Mouse (Mus musculus): ENCODE results near the gene 6430628N08Rik. TPM values are rescaled to one million over a fixed set of nuclear protein-coding genes. Genes with fewer than 3 reads are reported as not detected.

The 6430628N08Rik gene
- under 1 TPM in 1 of 2 experiments, not detected in 1; 0.49 TPM for total RNA-seq (2021)

DNA sequence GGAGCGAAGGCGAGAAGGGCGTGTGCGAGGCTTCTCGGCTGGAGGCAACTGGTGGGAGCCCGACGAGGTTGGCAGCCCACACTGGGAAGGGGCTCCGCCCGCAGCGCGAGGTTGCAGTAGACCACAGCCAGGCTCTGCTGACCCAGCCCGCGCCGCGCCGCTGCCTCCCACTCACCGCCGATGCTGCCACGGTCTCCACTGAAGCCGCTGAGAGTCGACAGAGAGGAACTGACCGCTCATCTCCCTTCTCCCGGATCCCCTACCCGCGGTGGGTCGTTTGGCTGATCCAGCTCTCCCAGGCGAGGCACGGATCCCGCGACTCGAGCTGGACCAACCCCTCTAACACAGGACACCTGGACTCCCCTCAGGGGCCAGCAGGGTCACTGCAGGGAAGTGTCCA lies at the start of gene 6430628N08Rik:
Gene 6430628N08Rik (plus strand): TSS at position 113 of the 400 bp plus-strand sequence.
- intact Hi-C loops (cut with DNase I) = no loop called here
- no peak for DNase-seq (ENCODE audit: extremely low spot score in 1 of 2, low spot score in 2 of 2)

DNA sequence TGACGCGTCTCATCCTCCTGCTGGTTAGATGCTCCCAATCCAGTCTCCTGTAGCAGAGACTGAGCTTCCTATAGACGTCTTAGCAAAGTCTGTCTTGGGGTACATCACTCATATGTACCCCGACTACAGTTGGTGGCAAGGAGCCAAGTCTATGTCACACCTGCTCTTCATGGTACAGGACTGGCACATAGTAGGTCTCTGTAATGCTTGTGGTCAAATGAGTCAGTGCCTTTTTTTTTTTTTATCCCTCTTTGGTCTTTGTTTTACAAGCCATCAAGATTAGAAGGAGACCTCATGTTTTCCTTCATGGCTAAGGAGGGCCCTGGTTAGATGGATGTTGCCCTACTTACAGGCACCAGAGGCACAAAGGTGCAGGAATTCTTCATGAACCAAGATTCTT lies 49.6 kb upstream of the 6430628N08Rik start:
- intact Hi-C loops (cut with DNase I) = no loop called here
- no peak for DNase-seq (ENCODE audit: extremely low spot score in 1 of 2, low spot score in 2 of 2)

DNA sequence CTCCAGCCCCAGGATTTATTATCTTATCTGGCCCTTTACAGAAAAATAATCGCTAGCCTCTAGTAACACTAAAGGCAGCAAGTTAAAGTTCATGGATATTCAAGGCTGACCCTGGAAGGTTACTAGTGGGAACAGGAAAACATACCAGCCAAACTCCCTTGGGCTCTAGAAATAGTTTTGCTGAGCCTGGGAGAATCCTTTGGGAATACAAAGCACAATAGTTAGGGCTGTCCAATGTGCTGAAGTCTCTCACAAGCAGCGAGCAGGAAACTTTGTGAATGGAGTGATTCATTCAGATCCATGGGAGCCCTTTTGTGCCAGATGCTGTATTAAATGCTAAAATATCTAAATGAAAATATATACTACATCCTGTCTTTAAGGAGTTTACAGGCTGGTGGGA lies 43.8 kb upstream of the 6430628N08Rik start:
- intact Hi-C loops (cut with DNase I) = no loop called here
- DNase-seq (ENCODE audit: extremely low spot score in 1 of 2, low spot score in 2 of 2) = no peak

DNA sequence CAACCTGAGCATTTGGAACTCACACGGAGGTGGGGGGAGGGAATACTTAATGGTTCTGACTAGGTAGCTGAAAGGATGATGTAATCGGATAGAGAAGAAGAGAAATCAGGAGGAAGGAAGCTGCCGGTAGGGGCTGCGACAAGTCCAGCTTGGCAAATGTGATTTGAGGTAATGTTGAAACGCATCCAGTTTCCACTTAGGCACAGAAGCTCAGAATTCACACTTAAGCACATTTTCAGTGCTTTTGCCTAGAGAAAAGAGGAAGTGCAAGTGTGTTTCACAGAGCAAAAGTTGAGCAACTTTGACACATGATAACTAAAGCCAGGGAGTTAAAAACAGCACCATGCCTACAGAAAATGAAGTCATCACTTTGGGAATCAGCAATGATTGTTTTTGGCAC lies 43.1 kb upstream of the 6430628N08Rik start:
- DNase-seq (ENCODE audit: extremely low spot score in 1 of 2, low spot score in 2 of 2) = peak in 1 of 2 experiments; percentile 49
- intact Hi-C loops (cut with DNase I) = no loop called here

DNA sequence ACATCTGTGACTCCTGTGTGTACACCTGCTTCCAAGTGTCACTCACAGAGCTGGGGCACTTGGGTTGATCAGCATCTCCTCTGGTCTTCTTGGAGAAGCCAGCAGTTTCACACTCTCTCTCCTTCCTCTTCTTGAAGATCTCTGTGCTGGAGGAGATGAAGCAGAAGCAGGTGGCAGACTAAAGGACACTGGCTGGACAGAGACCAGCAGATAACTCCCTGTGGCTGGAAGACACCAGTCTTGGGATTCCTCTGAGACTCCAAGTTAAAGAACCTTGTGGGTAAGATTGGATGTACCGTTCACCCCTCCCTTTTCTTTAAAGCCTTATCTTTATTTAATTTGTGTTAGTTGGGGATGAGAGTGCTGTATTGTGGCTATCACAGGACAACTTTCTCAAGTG lies 42.4 kb upstream of the 6430628N08Rik start:
- intact Hi-C loops (cut with DNase I) = no loop called here
- no peak for DNase-seq (ENCODE audit: extremely low spot score in 1 of 2, low spot score in 2 of 2)

DNA sequence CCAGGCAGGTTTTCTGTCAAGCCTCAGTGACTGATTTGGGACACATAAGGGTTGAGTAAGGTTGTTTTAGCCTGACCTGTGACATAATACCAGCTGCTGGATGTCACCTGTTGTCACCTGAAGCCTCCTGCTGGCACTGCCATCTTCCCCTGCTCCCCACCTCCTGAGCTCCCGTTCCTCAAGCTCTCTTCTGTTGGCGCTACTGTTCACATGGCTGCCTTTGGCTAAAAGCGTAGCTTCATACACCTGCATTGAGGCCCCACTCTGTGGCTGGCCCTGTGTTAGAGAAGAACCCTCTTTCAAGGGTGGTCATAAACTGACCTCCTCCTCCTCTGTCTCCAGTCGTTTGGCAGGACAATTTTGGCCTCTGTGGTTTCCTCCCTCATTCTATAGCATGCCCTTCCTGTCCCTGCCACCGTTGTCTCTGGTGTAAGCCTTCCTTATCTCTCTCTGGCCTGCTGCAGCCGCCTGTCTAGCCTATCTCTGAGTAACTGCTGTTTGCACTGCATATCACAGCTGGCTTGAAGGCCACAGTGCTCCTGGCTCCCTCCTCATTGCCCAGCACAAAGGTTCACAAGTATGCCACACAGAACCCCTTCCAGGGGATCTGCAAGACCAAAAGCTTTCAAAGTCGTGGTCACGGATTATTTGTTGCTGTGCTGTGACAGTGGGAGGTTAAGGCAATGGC lies 41.3 kb upstream of the 6430628N08Rik start:
- intact Hi-C loops (cut with DNase I) = no loop called here
- no peak for DNase-seq (ENCODE audit: extremely low spot score in 1 of 2, low spot score in 2 of 2)

DNA sequence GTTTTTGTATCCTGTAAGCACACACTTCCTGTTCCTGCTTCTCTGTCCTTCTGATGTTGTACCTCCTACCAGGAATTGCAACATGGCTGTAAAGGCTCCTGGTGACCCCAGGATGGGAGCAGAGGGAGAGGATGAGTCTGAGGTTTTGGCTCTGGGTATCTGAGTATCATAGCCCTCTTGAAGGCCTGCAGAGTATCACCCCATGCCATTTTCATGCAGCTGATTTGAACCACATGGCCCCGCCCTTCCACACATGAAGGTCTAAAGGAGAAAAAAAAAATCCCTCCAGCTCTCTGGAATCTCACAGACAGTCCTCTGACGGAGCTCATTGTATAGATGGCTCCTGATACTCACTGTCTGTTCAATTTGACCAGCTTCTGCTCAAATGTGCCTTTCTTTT lies 40.4 kb upstream of the 6430628N08Rik start:
- intact Hi-C loops (cut with DNase I) = no loop called here
- DNase-seq (ENCODE audit: extremely low spot score in 1 of 2, low spot score in 2 of 2) = peak in 1 of 2 experiments; percentile 12

DNA sequence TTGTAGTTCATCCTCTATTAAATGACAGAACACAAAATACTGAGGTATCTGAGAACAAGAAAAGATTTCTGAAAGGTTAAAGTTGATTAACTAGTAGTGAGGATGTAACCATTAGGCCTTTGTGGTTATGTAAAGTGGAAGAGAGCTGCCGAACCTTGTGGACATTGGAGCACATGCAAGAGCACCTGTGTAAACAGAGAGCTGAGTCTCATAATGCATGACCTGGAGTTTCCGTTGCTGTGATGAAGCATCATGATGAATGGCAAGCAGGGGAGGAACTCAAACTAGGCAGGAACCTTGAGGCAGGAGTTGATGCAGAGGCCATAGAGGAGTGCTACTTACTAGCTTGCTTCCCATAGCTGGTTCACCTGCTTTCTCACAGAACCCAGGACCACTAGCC lies 39.8 kb upstream of the 6430628N08Rik start:
- intact Hi-C loops (cut with DNase I) = no loop called here
- DNase-seq (ENCODE audit: extremely low spot score in 1 of 2, low spot score in 2 of 2) = peak in 1 of 2 experiments; percentile 5

DNA sequence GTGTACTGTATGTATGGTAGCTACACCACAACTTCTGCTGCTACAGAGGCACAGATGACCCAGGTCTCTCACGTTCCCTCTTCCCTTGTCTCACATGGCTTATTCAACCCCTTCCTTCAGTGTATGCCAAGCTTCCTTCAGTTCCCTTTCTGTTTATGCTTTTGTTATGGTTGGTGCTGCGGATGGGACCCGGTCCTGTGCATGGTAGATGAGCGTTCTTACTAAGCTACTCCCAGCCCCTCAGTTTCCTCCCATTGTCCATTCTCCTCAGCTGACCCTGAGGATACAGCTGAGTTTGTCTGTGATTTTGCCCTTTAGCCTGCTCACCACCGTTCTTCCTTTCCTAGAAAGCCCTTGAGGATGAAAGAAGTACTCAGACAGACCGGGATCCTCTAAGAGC lies 38.9 kb upstream of the 6430628N08Rik start:
- intact Hi-C loops (cut with DNase I) = no loop called here

DNA sequence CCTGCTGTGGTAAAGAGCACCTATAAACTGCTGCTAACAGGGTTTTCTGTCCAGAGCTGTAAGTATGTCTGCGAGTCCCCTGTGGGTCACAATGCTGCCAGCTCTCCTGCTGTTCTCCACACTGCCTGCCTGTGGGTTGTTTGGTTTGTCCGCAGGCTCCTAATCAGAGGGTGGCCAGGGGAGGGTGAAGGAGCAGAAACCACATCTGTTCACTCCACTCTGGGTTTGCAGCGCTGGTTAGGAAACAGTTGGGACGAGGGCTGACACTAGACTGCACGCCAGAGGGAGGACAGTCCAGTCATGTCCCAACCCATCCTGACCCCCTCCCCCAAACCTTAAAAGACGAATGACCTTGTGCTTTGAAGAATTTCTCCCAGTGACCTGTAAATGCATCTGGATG lies 35.4 kb upstream of the 6430628N08Rik start:
- no peak for DNase-seq (ENCODE audit: extremely low spot score in 1 of 2, low spot score in 2 of 2)
- intact Hi-C loops (cut with DNase I) = no loop called here

More for the DNA sequence above, 38.9 kb upstream of the 6430628N08Rik start:
- no peak for DNase-seq (ENCODE audit: extremely low spot score in 1 of 2, low spot score in 2 of 2)

DNA sequence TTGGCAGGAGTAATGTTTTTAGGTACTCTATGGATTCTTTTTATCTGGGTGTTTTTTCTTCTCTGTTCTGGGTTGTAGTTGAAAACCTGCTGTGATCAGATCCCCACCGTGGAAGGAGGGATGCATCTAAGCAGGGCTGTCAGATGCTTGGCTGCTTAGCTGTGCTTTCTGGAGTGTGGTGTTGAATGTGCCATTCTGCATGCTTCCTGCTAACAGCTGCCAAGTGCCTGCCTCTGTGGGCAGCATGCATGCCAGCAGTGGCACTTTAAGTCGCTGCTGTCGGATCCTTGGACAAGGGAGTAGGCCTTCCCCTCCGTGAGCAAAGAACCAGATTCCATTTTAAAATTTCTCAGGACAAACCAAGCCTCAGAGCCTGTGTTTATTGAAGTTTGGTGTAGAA lies 34.9 kb upstream of the 6430628N08Rik start:
- intact Hi-C loops (cut with DNase I) = no loop called here
- no peak for DNase-seq (ENCODE audit: extremely low spot score in 1 of 2, low spot score in 2 of 2)

DNA sequence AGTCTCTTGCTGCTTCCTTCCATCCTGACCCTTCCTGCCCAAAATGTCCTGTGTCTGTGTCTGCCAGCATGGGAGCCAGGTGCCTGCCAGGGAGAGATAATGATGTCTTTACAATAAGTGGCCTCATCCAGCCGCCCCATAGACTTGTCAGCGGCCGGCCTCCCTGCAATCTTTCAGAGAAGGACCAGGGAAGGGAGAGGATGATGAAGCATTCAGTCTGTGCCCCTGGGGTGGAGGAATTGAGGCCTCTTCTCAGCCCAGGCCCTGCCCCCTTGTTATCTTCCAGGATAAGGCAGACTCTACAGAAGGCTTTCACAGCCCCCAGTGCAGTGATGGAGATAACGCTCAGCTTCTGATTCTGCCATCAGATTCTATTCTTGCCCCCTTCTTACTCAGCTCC lies 34.2 kb upstream of the 6430628N08Rik start:
- intact Hi-C loops (cut with DNase I) = no loop called here
- DNase-seq (ENCODE audit: extremely low spot score in 1 of 2, low spot score in 2 of 2) = no peak

DNA sequence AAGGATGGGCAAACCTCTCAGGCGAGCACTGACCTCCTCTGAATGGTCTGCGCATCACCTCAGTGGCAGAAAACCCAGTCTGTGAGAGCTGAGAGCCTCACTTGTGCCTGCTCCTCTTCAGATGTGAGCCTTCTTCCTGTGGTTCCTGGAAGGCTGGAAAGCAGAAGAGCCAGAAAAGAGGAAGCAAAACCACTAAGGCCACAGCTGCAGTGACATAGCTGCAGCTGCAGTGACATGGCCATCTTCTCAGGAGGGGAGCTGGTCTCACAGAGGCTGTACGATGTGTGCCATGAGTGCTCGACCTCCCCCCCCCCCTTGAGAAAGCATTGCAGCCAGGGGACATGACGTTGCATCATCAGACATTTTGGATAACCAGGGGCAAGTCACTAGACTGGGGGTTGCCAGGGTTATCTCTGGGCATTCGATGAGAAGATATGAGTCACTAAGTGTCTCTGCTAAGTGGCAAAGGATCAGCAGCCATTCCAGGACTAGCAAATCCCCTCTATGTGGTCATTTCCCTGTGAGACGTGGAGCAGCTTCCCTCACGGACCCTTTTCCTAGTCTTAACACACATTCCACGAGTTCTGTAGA lies 33.1 kb upstream of the 6430628N08Rik start:
- intact Hi-C loops (cut with DNase I) = no loop called here
- DNase-seq (ENCODE audit: extremely low spot score in 1 of 2, low spot score in 2 of 2) = no peak

DNA sequence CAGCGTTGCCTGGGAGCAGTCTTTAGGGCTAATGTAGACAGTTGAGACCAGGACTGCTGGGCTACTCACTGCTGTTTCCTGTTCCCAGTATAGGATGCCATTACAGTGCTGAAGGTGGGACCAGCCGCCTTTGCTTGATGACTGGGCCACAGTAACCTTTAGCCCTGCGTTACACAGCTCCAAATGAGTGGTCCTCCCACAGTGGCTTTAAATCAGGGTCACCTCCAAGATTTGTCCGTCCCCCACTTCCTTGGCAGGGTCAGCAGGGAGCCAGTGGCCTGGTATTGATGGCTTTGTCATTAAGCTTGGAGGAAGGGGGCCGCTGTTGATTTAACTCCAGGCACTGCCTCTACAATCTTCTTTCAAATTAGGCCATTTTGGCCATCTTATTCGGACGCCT lies 27.1 kb upstream of the 6430628N08Rik start:
- peak in 1 of 2 experiments; percentile 6 for DNase-seq (ENCODE audit: extremely low spot score in 1 of 2, low spot score in 2 of 2)
- intact Hi-C loops (cut with DNase I) = no loop called here

DNA sequence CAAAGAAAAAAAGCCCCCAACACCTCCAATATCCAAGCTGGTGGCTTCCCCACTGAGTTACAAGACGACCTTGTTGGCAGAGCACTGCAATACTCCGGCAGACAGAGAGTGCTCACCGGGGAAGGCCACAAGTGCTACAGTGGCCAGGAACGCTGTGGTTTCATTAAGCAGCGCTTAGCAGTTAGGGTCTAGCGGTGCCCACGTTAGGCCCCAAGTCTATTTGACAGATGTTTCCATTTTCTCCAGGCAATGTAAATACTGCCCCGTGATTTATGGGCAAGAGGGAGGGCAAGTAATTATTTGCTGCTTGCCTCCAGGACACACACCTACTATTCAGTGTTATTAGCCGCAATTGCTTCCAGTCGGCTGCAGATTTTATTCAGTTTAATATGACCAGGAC lies 26.6 kb upstream of the 6430628N08Rik start:
- no peak for DNase-seq (ENCODE audit: extremely low spot score in 1 of 2, low spot score in 2 of 2)
- intact Hi-C loops (cut with DNase I) = no loop called here

DNA sequence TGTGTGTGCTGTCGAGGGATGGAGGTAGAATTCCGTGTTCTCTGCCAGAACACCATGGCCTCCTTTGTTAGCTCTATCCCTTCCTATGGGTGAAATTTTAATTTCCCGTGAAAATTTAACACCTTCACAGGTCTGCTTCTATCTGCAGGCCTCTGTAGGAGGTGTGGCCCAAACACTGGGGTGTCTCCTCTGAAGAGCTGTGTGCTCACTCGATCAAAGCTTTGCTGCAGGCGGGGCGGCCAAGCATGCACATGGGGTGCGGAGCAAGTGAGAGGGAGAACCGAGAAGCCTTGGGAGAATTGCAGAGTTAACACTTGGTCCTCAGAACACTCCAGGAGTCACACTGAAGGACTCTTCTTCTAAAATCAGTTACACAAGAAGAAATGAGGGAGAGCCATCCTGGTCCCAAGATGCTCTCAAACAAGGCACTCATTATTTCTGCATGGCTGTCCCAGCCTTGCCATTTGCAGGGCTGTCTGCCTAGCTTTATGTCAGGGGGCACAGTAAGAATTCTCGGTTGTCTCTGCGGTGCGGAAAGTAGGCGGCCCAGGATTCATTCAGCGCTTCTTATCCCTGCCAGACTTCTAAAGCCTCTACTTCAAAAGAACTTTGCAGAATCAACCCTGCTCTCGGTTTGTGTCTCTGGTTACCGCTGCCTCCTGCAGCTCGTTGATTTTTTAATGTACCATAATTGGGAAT lies 20.8 kb upstream of the 6430628N08Rik start:
- intact Hi-C loops (cut with DNase I) = no loop called here
- DNase-seq (ENCODE audit: extremely low spot score in 1 of 2, low spot score in 2 of 2) = no peak

DNA sequence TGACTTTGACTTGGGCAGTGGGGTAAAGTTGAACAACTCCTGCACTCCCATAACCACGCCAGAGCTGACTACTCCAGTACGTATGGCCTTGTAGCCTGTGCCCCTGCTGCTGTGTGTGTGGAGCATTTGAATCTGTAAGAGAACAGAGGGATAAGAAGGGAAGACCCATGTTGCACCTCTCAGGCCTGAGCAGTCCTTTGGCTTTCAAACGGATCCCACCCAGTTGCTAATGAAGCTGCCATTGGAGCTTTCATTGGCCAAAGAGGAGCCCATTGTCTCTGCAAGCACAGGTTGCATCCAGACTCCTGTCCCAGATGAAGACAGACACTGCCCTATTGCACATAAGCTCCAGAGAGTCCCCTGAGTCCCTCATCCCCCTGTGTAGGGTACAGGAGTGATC lies 17.2 kb upstream of the 6430628N08Rik start:
- no peak for DNase-seq (ENCODE audit: extremely low spot score in 1 of 2, low spot score in 2 of 2)

DNA sequence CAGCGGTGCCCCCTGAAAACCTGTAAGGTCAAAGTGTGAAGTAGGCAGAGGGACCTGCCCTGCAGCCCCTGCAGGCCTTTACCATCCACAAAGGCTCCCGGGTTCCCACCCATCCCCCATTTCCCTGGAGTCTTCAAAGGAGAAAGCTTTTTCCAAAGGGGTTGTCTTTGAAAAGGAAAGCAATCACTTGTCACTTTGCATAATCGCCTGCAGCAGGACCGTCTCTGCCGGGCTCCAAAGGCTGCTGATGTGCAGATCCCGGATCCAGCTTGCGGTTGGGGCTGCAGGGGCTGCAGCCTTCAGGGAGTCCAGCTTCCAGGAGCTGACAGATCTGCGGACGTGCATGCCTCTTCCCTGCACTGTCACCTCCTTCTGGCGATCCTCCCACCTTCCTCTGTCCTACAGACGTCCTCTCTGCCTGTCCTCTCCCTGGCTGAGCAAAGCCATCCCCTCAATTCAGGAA lies 12.2 kb upstream of the 6430628N08Rik start:
- no peak for DNase-seq (ENCODE audit: extremely low spot score in 1 of 2, low spot score in 2 of 2)
- intact Hi-C loops (cut with DNase I) = no loop called here

More for the DNA sequence above, 17.2 kb upstream of the 6430628N08Rik start:
- intact Hi-C loops (cut with DNase I) = no loop called here

DNA sequence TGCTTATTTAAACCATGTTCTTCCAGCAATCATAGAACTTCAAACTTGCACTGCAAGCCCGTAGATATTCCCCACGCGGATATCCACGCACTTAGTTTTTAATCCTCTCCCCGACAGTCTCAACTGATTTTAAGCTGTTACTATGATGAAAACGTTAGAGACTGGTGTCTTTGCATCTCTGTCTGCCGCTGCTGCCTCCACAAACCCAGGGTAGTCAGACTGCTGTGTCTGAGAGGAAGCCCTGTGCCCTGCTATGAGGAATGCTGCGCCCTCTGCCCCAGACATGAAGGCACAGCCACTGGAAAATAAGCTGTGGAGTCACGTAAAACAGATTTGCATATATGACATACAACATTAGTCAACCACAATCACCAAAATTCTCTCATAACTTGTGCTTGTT lies 11.6 kb upstream of the 6430628N08Rik start:
- no peak for DNase-seq (ENCODE audit: extremely low spot score in 1 of 2, low spot score in 2 of 2)
- intact Hi-C loops (cut with DNase I) = no loop called here

DNA sequence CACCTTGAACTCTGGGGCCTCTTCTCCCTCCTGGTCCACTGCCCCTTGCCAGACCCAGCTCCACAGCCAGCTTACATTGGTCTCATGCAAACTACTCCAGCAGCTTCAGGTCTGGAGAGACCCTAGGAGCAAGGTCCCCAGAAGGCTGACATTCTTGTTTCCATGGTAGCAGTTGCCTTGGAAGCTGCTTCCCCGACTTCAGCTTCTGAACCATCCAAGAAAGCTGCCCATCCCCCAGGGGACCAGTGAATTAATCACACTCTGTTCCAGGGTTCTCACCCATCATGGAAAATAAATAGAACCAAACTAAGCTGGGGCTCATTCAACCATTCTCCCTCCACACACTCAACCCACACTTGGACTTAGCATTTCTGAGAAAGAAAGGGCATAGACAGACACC lies 9.3 kb upstream of the 6430628N08Rik start:
- peak; percentile 49 to 62 for DNase-seq (ENCODE audit: extremely low spot score in 1 of 2, low spot score in 2 of 2)
- intact Hi-C loops (cut with DNase I) = no loop called here
